Mouse (Mus musculus) MEL-GATA-1-ER (cell line): Measurements from ENCODE around the gene Bcl2l11.
"Not testable (repeated sequence)": the region's sequence is repeated elsewhere in the genome, so short reads cannot be mapped to it uniquely, and the experiment has no call there.

Experiments
- DNase-seq: peaks from one replicate; pipeline ENCODE4 v3.0.0-alpha.2; 2012; ENCODE audit warnings: low read depth; ENCODE audit errors: extremely low read depth

The Bcl2l11 gene

DNA sequence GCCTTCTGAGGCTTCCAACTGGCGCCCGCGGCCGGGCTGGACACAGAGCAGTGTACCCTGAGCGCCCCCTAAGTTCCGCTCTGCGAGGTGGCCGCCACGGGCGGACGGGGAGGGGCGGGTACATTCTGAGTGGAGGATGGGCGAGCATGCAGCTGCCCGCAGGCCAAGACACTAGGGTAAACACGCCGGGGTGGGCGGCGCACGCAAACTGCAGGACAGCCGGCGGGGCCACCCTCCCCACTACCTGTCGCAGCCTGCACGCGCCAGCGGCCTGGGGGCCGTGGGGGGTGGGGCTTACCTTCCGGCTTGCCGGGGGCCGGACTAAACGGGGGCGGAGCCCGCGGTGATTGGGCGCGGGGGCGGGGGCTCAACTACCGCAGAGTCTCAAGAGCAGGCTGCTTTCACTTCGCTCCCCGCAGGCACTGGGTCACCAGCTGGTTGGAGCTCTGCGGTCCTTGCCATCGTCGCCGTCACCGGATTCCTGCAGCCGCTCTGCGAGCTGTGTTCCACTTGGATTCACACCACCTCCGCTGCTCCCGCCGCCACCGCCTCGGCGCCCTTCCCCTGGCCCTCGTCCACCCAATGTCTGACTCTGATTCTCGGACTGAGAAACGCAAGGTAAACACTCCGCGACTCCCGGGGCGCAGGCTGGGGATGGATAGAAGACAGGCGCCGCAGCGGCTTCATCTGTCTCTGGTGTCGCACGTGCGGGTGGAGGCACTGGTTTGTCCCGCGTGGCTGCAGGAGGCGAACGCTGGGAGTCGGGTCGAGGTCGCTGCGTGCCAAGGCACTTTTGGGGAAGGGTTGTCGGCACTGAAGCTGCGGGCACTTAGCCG, at the start of gene Bcl2l11:
TSS of gene Bcl2l11 (plus strand) at position 404 of the 836 bp plus-strand sequence.
- peak; percentile 80 for DNase-seq

DNA sequence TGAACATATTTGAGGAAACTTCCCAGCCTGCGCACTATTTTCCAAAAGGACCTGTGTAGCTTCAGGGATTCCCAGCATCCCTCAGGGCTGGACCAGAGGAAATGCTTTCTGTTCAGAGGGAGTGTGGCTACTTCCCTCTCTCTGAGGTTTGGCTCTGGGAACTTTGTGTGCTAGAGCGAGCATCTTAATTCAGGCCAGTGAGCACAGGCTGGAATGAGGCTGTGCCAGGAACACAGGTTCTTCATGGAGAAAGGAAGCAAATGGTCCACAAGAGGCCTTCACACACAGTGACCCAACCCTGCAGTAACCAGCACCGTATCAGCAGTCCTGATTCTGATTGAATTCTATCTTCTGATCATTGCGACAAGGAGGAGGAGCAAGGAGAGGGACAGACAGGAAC, 48.9 kb upstream of the Bcl2l11 start:
- DNase-seq: no peak

DNA sequence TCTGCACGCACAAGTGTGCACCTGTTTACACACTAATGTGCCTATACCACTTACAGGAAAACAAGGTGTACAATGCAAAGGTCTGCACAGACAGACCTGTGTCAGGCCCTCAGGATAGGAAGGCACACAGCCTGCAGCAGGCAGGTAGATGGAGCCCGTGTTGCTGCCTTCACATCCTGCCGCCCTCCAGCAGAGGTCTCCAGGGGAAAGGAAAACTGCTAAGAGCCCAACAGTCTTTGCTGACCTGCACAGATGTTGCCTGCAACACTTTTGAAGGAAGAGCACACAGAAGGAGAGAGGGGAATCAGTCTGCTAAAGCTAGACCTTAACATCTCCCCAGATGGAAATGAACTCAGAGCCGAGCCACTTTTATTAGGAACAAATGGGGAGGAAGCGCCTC, 47.0 kb upstream of the Bcl2l11 start:
- no peak for DNase-seq

DNA sequence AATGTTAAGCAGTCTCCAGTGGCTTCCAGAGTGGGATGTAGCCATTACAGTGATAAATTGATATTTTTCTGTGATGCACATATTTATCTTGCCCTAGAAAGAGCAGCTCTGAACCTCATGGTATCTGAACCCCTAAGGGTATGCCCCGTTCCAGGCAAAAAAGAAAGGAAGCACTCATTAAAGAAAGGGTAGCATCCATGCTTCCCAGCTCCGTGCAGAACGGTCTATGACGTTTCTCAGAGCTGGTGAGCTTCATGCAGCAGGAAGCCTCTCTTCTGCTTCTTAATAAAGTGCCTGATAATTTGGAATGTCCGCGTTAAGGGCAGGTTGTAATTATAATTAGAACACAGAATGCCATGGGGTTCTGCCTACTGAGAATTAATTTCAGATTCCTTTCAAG, 46.5 kb upstream of the Bcl2l11 start:
- DNase-seq: no peak

DNA sequence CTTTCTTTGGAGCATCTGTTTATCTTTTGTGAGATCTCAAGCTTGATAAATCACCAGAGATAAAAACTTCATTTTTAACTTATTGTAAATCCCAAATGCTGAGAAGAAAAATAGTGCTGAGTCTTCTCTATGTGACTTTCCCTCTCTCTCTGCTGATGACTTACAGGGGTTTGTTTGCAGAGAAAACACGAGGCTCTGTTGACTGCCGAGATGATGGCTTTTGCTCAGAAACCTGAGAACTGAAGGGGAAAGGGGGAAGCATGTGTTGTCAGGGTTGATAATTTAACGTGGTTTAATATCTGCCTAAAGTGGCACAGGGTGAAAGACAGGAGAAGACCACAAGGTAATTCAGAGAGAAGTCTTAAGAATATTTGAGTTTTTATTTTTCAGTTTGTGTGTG, 42.0 kb upstream of the Bcl2l11 start:
- DNase-seq: peak; percentile 72

DNA sequence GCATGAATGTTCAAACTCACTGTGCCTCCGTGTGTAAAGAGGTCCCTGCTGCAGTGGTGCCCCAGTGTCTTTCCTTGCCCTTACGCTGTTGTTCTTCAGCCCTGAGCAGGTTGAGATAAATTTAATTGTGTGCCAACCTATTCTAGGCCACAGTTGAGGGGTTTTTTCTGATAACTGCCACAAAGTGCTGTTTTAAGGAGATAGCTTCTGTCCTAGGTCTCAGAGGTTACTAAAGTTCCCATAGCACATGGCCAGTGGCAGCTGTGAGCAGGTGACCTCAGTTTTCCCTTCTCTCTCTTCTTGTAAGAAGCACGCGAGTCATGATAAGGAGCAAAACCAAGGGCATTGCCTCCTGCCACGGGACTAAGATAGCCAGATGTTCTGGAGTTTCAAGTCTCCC, 41.2 kb upstream of the Bcl2l11 start:
- DNase-seq: peak; percentile 99

DNA sequence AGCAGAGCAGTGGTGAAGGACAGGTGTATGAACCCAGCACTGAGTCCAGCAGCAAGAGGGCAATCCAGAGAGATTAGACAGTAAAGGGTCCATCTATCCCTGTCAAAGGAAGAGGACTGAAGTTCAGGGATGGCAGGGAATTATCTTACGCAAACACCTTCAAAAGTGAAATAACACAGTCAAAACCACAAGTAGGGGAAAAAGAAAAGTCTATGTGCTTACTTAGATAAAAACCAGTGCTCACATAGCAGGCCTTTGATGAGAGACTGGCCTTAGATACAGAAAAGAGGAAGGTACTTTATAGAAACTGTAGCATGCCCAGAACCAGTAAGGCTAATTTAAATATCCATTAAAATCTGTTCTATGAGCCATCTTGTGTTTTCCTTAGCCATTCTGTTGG, 40.4 kb upstream of the Bcl2l11 start:
- DNase-seq: peak; percentile 94

DNA sequence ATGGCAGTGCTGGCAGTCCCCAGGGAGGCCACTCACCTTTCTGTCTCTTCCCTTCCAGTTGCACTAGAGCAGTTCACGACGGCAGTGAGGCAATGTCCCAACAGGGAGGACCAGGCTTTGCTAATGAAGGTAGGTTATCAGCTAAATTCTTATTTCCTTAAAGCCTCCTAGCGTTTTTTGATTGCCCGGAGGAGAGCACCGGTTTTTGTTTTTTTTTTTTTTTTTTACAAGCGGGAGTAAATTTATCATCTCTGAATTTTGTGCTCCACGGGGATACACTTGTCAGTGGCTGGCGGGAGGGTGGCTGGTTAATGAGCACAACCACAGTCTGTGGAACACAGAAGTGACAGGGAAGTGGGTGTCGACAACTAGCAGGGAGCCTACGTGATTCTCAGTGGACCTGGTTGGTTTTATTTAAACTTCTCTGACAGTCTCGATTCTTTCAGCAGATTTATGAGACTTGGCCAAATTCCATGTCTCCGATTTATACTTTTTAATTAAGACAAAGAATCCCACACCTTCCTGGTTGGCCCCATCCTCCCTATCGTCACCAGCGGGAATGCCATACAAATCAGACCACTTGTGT, 39.4 kb upstream of the Bcl2l11 start:
- peak; percentile 42 for DNase-seq

DNA sequence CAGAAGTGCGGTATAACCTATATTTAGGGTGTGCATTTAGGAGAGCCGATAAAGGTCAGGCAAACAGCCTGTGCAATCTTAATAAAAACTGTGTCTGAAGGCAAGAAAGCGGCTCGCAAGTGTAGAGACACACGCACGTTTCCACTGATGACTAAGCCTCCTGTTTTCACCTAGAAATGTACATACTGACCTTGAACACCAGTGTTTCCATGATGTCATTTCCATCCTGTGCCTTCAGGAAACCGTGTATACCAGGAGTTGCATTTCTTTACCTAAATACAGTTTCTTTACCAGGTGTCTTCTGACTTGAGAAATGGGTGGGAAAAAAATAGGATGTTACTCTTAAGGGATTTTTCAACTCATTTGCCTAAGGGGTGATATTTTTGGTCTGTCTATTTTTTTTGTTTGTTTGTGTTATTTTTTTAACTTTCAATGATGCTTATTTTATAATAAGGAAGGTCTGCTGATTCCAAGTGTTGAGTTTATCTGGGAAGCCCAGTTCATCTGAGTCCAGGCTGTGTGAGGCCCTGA, 38.8 kb upstream of the Bcl2l11 start:
- DNase-seq: no peak

DNA sequence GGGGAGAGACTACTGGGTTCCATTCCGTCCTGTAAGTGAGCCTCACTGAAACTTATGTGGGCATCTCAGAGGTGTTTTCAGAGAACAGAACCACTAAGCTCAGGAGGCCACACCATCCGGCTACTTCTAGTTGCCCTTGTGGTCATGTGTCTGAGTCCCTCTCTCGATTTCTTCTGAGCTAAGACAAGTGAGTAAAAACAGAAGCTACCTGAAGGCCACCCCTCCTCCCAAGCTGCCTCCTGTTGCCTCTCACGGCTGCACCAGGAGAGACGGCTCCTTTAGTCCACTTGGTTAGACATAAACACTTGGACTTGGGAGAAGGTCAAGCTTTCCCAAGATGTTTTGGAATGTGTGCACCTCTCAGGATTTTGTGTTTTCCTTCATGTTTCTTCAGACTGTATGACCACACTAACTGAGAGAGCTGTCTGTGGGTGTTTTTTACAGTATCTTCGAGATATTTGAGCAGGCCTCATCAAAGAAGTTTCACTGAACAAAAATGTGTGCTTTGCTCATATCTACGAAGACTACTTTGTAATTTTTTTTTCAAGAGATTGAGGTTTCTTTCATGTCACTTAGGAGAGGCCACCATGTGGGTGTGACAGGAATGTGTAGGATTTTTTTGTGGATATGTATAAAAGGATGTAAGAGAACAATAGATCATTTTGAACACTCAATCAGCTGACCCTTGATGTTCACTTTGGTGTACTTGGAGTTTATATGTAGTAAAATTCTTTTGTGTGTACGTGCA, 37.9 kb upstream of the Bcl2l11 start:
- no peak for DNase-seq

DNA sequence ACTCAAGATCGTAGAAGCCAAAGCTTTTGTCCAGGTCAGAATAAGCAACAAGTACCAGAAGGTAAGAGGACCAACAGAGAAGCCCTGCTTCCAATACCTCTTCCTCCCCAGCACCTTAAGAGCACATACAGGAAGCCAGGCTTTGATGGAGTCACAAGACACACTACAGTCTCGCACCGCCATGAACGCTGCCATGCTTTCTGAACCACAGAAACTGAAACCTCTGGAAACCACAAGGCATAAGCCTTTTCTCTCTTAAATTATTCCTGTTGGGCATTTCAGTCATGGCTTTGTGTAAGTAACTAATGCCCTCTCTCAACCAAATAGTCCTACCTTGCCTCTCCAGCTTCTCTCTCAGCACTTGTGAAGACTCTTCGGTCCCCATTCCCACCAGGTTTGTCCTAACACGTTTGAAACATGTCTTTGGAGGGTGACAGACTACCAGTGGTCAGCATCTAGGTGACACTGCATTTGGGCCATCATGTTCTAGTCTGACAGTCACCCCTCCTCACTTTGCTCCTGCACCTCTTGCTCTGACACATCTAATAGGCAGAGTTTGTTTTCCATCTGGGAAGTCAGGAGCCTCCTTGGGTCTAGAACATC, 35.5 kb upstream of the Bcl2l11 start:
- DNase-seq: no peak

DNA sequence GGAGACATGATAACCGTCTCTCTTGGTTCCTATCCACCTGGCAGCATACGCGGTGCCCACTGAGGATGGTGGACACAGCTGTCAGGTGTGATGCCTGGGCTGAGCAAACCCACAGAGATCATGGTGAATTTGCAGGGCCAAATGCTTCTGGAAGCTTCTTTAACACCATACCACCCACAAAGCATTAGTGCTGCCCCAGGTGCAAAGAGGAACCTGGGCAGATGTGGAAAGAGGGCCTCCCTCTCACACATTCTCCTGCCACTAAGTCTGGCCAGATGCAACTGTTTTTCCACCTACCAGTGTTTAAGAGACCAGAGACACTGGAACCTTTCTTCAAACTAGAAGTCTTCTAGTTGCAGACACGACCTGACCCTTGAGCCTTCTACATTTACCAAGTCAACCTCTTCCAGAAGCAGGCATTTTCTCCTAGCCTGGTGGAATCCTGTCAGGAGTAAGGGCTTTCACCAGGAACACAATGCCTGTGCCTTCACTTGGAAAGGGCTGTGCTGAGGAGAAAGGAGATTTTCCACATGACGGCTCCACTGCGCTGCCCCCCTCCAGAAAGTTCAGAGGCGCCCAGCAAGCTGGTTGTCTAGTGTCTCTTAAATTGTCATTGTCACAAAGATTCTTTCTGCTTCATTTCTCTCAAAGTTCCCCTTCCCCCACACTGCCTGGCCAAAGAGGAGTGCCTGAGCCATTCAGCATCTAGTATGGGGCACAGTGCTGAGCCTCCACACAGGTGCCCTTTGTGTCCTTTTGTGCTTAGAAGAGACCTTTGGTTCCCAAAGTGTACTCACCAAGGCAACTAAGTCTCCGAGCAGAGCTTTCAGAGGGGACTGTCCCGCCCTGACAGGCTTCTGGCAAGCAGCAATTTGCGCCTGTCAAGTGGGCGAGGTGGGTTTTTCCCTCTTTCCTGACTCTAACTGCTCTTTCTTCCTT, 34.1 kb upstream of the Bcl2l11 start:
- DNase-seq: no peak

DNA sequence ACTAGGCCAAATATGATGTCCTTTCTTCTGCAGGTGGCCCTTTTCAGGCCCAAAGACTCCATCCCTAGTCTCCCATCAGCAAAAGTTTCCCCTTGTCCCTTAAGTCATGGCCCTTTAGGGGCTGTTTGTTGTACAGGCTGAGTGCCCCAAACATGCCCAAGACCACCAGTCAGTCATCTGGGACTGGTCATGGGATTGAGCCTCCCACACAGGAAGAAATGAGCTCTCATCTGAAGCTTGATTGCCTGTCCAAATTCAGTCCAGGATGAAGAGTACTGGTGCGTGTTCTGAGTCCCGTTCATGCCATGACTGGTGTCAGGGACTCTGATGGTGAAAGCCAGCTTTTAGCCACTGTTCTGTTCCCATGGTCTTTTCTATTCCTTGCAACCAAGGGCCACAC, 33.4 kb upstream of the Bcl2l11 start:
- no peak for DNase-seq

DNA sequence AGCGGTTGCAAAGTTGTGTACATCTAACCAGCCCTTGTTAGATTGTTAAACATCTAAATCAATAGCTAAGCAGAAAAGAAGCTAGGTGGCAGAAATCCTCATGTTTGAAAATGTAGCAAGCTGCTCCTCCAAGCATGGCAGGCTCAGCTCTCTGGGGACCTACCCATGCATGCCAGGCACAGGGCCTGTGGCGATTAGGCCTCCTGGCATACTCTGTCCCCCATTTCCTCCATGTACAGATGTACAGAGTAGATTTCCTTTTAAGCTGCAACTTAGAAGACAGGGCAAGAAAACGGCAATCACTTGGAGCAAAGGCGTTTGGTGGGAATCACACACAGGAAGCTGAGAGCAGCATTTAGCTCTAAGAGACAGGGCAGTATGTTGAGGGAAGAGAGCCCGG, 31.6 kb upstream of the Bcl2l11 start:
- no peak for DNase-seq

DNA sequence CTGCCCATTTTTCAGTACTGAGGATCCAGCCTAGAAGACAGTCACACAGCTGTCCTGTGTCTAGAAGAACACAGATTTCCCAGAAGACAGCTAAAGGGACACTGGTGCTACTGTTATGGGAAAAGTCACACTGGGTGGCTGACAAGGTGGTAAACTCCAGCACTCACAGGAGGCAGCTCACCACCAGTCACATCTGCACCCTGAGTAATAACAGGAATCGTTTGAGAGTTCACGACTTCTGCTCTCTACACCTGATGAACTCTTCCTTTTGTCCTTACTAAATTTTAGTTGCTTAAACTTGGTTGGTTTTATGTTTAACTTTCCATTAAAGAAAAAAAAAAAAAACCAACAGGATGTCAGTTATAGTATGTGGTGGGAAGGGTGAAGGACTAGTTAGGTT, 31.2 kb upstream of the Bcl2l11 start:
- DNase-seq: no peak

DNA sequence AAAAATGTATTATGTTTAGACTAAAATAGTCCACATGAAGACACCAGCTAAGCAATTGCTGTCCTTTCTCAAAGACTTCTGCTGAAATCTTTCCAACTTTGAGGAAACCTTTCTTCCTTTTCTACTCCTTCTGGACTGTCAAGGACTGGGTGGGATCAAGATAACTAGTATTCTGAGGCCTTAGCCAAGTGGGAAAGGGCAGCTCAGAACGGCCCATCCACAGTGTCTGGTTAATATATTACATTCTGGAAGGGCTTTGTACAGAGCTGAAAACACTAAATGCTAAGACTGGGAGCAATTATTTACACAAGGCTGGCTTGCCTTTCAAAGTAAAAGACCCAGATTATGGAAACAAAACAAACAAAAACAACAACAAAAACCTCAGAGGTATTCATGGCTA, 30.6 kb upstream of the Bcl2l11 start:
- no peak for DNase-seq

DNA sequence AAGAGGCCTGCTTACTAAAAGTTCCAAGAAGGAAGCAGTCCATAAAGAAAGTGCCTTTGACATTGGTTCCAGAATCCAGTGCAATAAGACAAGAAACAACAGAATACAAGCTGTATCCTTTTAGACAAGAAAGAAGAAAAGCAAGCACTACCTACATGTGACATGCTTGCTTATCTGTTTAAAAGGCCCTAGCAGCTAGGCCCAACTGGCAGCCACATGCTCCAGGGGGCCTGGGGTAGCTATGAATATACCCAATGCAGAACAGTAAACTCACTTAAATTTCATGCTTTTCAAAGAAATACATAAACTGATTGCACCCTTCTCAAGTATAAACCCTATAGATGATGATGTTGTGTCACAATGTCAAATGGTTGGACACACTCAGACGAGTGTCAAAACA, 29.8 kb upstream of the Bcl2l11 start:
- DNase-seq: no peak

DNA sequence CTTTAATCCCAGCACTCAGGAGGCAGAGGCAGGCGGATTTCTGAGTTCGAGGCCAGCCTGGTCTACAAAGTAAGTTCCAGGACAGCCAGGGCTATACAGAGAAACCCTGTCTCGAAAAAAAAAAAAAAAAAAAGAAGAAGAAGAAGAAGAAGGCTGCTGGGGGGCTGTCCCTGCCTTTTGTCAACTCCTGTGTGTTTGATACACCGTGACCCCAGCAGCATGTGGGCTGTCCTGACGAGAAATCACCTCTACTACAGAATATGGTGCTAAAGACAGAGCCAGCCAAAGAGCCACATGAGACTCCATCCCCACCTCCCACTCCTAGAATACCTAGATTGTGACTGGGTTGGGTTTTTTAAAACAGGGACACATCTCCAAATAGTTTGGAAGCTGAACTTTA, 27.7 kb upstream of the Bcl2l11 start:
- DNase-seq: not testable (repeated sequence)

DNA sequence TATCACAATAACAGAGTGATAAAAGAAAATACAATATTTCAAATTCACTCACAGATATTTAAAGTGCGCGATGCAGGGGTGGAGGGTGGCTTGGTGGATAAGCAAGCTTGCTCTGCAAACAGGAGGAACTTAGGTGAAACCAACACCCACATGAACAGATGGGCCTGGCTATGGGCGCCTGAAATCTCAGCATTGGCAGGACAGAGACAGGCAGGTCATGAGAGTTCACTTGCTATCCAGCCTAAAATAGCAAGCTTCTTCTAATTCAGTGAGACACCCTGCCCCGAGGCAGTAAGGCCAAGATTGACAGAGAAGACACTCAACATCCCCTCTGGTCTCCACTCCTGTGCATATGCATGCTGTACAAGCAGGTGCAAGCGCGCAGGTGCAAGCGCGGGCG, 23.8 kb upstream of the Bcl2l11 start:
- no peak for DNase-seq

DNA sequence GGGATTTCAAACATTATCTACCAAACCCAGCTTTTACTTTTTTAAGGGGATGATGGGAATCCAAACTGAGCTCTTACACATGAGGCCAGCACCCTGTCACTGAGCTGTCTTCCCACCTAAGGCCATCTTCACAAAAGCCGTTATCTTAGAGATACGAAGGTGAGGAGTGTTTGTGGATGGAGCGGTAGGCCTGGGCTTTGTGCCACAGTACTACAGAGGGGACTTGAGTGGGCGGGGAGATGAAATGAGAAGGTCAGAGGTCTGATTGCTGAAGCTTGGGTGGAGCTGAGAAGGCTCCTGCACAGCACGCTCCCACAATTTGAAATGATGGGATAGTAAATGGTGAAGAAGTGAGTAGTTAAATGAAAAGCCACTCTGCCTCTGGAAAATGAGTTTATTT, 21.0 kb upstream of the Bcl2l11 start:
- no peak for DNase-seq

DNA sequence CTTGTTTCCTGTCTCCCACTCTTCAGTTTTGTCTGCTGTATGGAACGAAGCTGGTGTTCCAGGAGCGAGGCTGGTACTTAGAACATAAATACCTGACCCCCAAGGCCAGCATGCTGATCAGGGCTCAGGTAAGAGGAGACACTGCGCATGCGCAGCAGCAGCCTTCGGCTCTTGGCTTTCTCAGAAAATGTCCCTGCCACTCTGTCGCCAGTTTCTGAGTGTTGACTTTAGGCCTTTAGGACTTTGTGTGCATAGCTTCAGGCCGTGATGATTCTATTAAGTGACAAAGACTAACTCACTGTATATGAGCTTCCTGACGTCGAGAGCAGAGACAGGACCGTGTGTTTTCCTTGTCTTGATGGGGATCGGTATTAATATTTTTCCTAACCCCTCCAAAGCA, 20.2 kb upstream of the Bcl2l11 start:
- DNase-seq: no peak
